Mouse (Mus musculus): ENCODE data around the gene Defb36.

Gene Defb36

GRCm38 (mm10) chr2:152622151-152622550 is 18.0 kb downstream of the Defb36 start:
- DNase-seq (ENCODE audit: low spot score in 2 of 2): no peak

GRCm38 (mm10) chr2:152622953-152623352 is 18.8 kb downstream of the Defb36 start, which contains the start of gene Defb25:
Defb25 (minus strand) TSS chr2:152623053.
- no peak for DNase-seq (ENCODE audit: low spot score in 2 of 2)

GRCm38 (mm10) chr2:152624566-152624965 is 20.4 kb downstream of the Defb36 start:
- DNase-seq (ENCODE audit: low spot score in 2 of 2): no peak

DNA sequence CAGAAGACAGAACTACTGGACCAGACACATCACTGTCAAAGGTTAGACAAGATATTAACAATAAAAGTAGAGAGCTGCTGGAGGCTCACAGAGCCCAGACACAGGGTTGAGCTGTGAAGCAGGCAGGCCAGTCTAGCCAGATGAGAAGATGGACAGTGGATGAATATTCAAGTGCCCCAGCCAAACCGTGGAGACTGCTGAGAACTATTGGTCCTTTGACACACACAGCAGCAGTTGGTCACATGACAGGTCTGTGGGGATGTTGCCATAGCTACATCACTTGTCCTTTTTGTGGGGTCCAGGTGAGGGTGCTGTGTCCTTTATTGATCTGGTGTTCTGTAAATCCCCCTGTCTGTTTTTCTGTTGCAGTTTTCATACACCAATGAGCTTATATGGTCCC is 21.1 kb downstream of the Defb36 start:
- DNase-seq (ENCODE audit: low spot score in 2 of 2): no peak

DNA sequence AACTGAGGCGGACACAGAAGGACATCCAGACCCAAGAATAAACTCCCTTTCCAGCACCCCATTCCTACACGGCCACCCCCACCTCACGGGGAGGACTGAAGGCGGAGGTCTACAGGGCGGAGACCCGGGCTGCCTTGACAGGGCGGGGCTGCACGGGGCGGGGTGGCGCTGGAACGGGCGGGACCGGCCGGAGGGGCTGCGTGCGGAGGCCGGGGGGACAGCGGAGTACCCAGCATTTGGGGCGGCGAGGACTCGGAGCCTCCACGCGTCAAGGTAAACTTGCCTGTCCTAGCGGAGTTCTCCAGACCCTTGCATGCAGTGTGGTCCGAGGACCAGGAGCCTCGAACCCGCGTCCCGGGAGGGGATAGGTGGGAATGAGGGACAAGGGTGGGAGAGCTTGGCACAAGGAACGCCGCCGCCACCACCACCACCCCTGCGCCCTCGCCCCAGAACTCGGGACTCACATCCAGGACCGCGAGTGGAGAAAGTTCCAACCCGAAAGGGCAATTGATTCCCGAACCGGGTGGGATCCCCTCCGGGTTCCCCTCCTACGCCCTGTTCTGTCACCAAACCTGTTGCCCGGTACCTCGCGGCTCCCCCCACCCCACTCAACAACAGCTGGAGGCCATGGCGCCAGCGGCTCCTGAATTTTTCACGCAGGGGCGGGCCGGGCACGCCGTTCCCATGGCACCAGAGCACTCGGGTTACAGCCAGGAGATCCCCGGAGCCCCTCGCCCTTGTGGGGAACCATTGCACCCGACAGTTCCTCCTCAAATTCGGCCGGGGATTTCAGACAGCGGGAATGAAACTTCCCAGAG is 22.9 kb downstream of the Defb36 start, which contains the start of gene Rem1:
Gene Rem1, plus strand, starts transcription at position 178 of the 818 bp plus-strand sequence.
- DNase-seq (ENCODE audit: low spot score in 2 of 2): no peak

DNA sequence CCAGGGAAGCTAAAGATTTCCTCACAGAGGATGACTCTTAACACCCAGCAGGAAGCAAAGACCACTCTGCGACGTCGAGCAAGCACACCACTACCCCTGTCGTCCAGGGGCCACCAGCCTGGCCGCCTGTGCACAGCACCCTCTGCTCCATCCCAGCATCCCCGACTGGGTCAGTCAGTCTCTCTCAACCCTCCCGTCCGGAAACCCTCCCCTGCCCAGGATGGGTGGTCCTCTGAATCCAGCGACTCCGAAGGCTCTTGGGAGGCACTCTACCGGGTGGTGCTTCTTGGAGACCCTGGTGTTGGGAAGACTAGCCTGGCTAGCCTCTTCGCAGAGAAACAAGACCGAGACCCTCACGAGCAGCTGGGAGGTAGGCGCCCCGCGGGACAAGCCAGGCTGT is 23.9 kb downstream of the Defb36 start:
- no peak for DNase-seq (ENCODE audit: low spot score in 2 of 2)

- no peak for DNase-seq (ENCODE audit: low spot score in 2 of 2)
These were observed 25.1 kb downstream of the Defb36 start for GRCm38 (mm10) chr2:152629239-152629638.

- DNase-seq (ENCODE audit: low spot score in 2 of 2): no peak
These were observed 25.8 kb downstream of the Defb36 start for GRCm38 (mm10) chr2:152629904-152630303.

GRCm38 (mm10) chr2:152633334-152633733 is 29.2 kb downstream of the Defb36 start:
- DNase-seq (ENCODE audit: low spot score in 2 of 2): no peak

DNA sequence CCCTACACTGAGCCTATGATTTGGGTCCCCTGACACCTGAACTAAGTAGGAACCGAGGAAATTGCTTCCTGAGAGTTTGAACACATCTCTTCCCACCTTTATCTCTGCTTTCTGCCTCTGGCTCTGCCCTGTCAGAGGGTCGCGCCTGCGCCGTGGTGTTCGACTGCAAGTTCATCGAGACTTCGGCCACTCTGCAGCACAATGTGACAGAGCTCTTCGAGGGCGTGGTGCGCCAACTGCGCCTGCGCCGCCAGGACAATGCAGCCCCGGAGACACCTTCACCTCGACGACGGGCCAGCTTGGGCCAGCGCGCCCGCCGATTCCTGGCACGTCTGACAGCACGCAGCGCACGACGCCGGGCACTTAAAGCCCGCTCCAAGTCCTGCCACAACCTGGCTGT is 30.2 kb downstream of the Defb36 start:
- DNase-seq (ENCODE audit: low spot score in 2 of 2): no peak

DNA sequence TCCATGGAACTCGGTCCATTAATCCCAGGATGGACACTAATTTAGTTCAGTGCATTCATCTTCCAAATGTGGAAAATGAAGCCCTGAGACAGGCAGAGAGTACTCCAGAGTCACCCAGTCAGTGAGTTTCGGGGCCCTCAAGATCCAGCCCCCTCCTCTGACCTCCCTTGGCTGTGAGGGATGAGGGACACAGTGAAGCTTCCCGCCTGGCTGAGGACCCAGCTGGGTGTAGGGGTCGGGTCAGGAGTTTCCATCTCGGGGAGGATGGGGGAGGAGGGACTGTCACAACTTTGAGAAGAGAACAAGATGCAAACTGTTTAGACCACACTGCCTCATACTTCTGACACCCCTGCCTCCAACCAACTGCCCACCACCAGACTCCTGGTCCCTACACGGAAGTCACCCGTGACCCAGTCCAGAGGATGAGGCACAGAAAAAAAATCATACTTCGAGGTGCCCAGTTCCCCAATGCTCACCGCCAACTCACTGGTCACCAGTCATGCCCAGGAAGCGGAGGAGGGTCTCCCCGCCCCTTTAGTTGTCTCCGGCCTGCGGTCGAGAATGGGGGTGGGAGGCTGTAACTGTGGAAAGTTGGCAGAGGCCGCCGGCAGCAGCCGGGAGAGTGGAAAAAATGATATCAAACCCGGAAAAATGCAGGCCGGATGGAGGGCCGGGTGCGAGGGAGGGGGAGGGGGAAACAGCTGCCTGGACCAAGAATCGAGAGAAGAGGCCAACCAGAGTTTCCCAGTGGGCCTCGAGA is 32.3 kb downstream of the Defb36 start:
- DNase-seq (ENCODE audit: low spot score in 2 of 2): no peak

DNA sequence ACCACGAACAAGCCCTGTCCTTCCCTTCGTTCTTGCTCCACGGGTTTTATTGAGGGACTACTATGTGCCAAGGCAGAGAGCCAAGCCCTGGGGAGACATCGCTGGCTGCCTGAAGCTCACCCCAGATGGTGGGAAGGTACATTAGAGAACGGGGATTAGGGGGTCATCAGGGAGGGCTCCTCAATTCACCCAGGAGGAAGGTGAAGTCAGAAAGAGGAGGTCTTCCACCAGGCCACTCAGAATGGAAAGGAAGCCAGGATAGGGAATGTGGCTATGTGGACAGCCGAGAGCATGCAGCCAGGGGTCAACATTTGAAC is 32.8 kb downstream of the Defb36 start:
- no peak for DNase-seq (ENCODE audit: low spot score in 2 of 2)

- DNase-seq (ENCODE audit: low spot score in 2 of 2): no peak
These were observed 33.3 kb downstream of the Defb36 start for GRCm38 (mm10) chr2:152637381-152637780.

GRCm38 (mm10) chr2:152638865-152639264 is 34.7 kb downstream of the Defb36 start:
- no peak for DNase-seq (ENCODE audit: low spot score in 2 of 2)

GRCm38 (mm10) chr2:152639406-152640113 is 35.4 kb downstream of the Defb36 start:
- no peak for DNase-seq (ENCODE audit: low spot score in 2 of 2)

DNA sequence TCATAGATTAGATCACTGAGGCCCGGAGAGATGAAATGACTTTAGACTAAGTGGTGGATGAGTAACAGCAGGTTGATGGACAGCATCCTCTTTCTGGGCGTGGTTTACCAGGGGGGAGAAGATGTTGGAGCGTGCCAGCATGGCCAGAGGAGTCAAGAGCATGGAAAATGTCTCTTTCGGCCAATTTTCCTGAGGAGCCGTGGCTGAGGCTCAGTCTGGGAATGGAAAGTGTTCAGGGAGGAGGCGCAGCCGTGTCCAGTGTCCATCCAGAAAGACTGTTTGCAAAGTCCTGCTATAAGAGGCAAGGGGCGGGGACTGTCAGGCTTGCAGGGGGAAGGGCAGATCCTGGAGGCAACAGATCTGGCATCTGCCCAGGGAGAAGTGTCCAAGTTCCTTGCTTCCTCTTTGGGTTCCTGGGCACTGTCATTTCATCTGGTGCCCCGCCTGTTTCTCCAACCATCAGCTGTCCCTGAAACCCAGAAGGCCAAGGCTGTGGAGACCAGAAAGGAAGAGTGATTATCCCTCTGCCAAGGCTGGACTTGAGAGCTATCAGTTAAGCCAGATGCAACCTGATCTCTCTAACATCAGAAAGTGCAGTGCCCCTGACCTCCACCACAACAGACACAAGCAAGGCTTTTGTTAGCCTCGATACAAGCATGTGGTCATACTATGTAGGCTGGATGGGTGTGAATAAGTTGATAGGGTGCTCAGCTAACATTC is 48.9 kb downstream of the Defb36 start:
- no peak for DNase-seq (ENCODE audit: low spot score in 2 of 2)

- peak; percentile 71 to 84 for DNase-seq (ENCODE audit: low spot score in 2 of 2)
These were observed 50.0 kb downstream of the Defb36 start for GRCm38 (mm10) chr2:152653874-152654715.

GRCm38 (mm10) chr2:152657398-152657797 is 53.3 kb downstream of the Defb36 start:
- no peak for DNase-seq (ENCODE audit: low spot score in 2 of 2)

GRCm38 (mm10) chr2:152661163-152661562 is 57.0 kb downstream of the Defb36 start:
- DNase-seq (ENCODE audit: low spot score in 2 of 2): no peak
